Mouse (Mus musculus) kidney, adult 10 weeks (tissue): Measurements from ENCODE around the gene Map7d2. TPM values are rescaled to one million over a fixed set of nuclear protein-coding genes. Genes with fewer than 3 reads are reported as not detected.

Source experiments
- polyA plus RNA-seq: library from polyadenylated mRNA; stranded (reverse); fragments of 350-450 nt; fragmentation: Illumina TruSeq; extraction: RNeasy Lipid Tissue Mini Kit (QIAGEN cat#74804); gene quantifications from one replicate; pipeline ENCODE4 v1.2.3, GENCODE M21; 2014; ENCODE audit warnings: low read depth, low replicate concordance

Map7d2 gene
- polyA plus RNA-seq: 0.24 TPM

GRCm38 (mm10) chrX:159414130-159414828, at the start of gene Map7d2:
Gene Map7d2 (plus strand): TSS chrX:159414572.

GRCm38 (mm10) chrX:159371831-159372752, 42.3 kb upstream of the Map7d2 start, which contains the start of gene Eif1ax:
Gene Eif1ax (plus strand): TSS chrX:159372178.

GRCm38 (mm10) chrX:159526388-159526787, 112.0 kb downstream of the Map7d2 start, which contains the start of gene Bclaf3:
Gene Bclaf3 (plus strand): TSS chrX:159526688.

Other genes with a start within 250 kb of the Map7d2 start
- gene Rps6ka3, start 204.3 kb upstream of the Map7d2 start, polyA plus RNA-seq: 109 TPM
- gene Eif1ax, start 42.4 kb upstream of the Map7d2 start, polyA plus RNA-seq: 103 TPM
- 25.1 TPM for gene Bclaf3, start 112.1 kb downstream of the Map7d2 start, polyA plus RNA-seq
- 17.9 TPM for gene Sh3kbp1, start 212.7 kb downstream of the Map7d2 start, polyA plus RNA-seq